Mouse (Mus musculus) intestine, embryonic 14.5 days (tissue): ENCODE data around the gene C3ar1. TPM values are rescaled to one million over a fixed set of nuclear protein-coding genes. Genes with fewer than 3 reads are reported as not detected.
A peak's percentile ranks its signal among the peaks of the same experiment; 100 is the strongest.

ENCODE experiments used
- ATAC-seq: fragments of 200-750 bp; cut with Nextera tagmentation; replicated peaks from 2 replicates; pipeline ENCODE4 v1.8.0; 2017; ENCODE audit warnings: low read depth, moderate number of reproducible peaks, moderate TSS enrichment, moderate library complexity; ENCODE audit not compliant: low FRiP score, low TSS enrichment
- DNase-seq: peaks from one replicate; pipeline ENCODE4 v3.0.0-alpha.2; 2018; ENCODE audit warnings: low spot score
- H3K27ac ChIP-seq: fragments of 300-500 bp; sonication (generic); 2 replicates; pipeline ENCODE4 v1.5.1; 2014; ENCODE audit warnings: low read depth, mild to moderate bottlenecking, control low read depth
- H3K27me3 ChIP-seq: fragments of 300-500 bp; sonication (generic); replicated peaks from 2 replicates; pipeline ENCODE4 v1.6.1; 2014; ENCODE audit warnings: low read length, control low read depth; ENCODE audit not compliant: control insufficient read depth, insufficient read depth
- H3K36me3 ChIP-seq: fragments of 300-500 bp; sonication (generic); 2 replicates; pipeline ENCODE4 v1.6.1; 2014; ENCODE audit warnings: low read length, control low read depth; ENCODE audit not compliant: control insufficient read depth, insufficient read depth
- H3K4me1 ChIP-seq: fragments of 300-500 bp; sonication (generic); replicated peaks from 2 replicates; pipeline ENCODE4 v1.6.1; 2014; ENCODE audit warnings: low read length, control low read depth, mixed read lengths; ENCODE audit not compliant: control insufficient read depth, insufficient read depth
- H3K4me2 ChIP-seq: fragments of 300-500 bp; sonication (generic); 2 replicates; pipeline ENCODE4 v1.6.1; 2014; ENCODE audit warnings: low read length
- H3K4me3 ChIP-seq: fragments of 300-500 bp; sonication (generic); 2 replicates; pipeline ENCODE4 v1.5.1; 2014; ENCODE audit warnings: low read depth, low read length, control low read depth, mixed read lengths
- H3K9ac ChIP-seq: fragments of 300-500 bp; sonication (generic); 2 replicates; pipeline ENCODE4 v1.6.1; 2014; ENCODE audit warnings: mild to moderate bottlenecking, low read length
- H3K9me3 ChIP-seq: fragments of 300-500 bp; sonication (generic); 2 replicates; pipeline ENCODE4 v1.6.1; 2016; ENCODE audit warnings: low read length, control low read depth; ENCODE audit not compliant: control insufficient read depth
- WGBS: fragments of 180-500 bp; shearing (Covaris S2); extraction: QIAGEN DNeasy Blood & Tissue Kit; methylation state at CpG from one replicate; pipeline ENCODE4 v1.1.7; 2014; 5-methylcytosine and 5-hydroxymethylcytosine counted together
- polyA plus RNA-seq: library from polyadenylated mRNA; unstranded; fragments of >200 nt; fragmentation: Nextera tagmentation; extraction: Ambion mirVana; gene quantifications from 2 replicates; pipeline ENCODE4 v1.2.1, GENCODE M21; 2014

The C3ar1 gene
- polyA plus RNA-seq, 1 experiment from 2014 or later = 1.9 TPM

DNA sequence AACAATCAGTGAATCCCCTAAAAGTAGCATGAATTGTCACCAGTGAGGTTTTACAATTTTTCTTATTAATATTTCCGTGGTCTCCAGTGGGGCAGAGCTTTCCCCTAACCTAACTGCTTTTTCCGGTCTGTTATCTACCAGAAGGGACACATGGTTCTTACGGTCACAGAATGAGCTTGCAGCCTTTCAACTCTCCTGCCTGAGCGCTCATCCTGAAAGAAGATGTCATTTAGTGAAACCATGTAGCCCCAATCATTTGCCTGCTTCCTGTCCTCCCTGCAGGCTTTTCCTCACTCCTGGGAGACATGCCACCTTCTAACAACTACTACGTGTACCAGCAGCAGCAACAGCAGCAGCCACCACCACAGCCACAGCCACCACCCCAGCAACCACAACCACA lies 18.4 kb downstream of the C3ar1 start:
- WGBS = 88% methylated on average over 5 of the region's 5 CpGs
- no peak for ATAC-seq
- DNase-seq = no peak
- Histone ChIP-seq H3K9me3 (peaks cover 7% of the 10 kb centered on the region; the same call in 1 of the 2 replicates), H3K27me3 (no peaks in the 10 kb centered on the region), H3K4me2 (no peak overlapping the region), H3K9ac (no peak overlapping the region), H3K4me3 (no peak overlapping the region), H3K27ac (no peak overlapping the region), H3K36me3 (peaks cover 90% of the 10 kb centered on the region), H3K4me1 (no peaks in the 10 kb centered on the region)

- H3K36me3 ChIP-seq = peaks cover 93% of the 10 kb centered on the region
- H3K9me3 ChIP-seq = peaks cover 7% of the 10 kb centered on the region; the same call in 1 of the 2 replicates
- no peak overlapping the region for H3K4me3 ChIP-seq
- WGBS = 96% methylated on average over 3 of the region's 3 CpGs
- DNase-seq = no peak
- ATAC-seq = no peak
- no peak overlapping the region for H3K27ac ChIP-seq
- no peaks in the 10 kb centered on the region for H3K4me1 ChIP-seq
- H3K4me2 ChIP-seq = no peak overlapping the region
- H3K27me3 ChIP-seq = no peaks in the 10 kb centered on the region
- no peak overlapping the region for H3K9ac ChIP-seq
These were observed 19.0 kb downstream of the C3ar1 start for GRCm38 (mm10) chr6:122836974-122837373.

GRCm38 (mm10) chr6:122834365-122834764 lies 21.6 kb downstream of the C3ar1 start:
- Histone ChIP-seq H3K27me3 (no peaks in the 10 kb centered on the region), H3K36me3 (peaks cover 85% of the 10 kb centered on the region), H3K27ac (no peak overlapping the region), H3K9me3 (peaks cover 7% of the 10 kb centered on the region; the same call in 1 of the 2 replicates), H3K4me1 (no peaks in the 10 kb centered on the region), H3K4me2 (no peak overlapping the region), H3K9ac (no peak overlapping the region), H3K4me3 (no peak overlapping the region)
- ATAC-seq (no peak), DNase-seq (peak; percentile 55)
- WGBS = 78% methylated on average over 4 of the region's 4 CpGs

GRCm38 (mm10) chr6:122832880-122833279 lies 23.1 kb downstream of the C3ar1 start:
- Histone ChIP-seq H3K27ac (no peak overlapping the region), H3K9ac (no peak overlapping the region), H3K9me3 (peaks cover 7% of the 10 kb centered on the region; the same call in 1 of the 2 replicates), H3K4me1 (no peaks in the 10 kb centered on the region), H3K4me3 (no peak overlapping the region), H3K27me3 (no peaks in the 10 kb centered on the region), H3K4me2 (no peak overlapping the region), H3K36me3 (peaks cover 83% of the 10 kb centered on the region)
- 80% methylated on average over 7 of the region's 7 CpGs for WGBS
- ATAC-seq (no peak), DNase-seq (no peak)

- Histone ChIP-seq H3K36me3 (peaks cover 40% of the 10 kb centered on the region), H3K27me3 (no peaks in the 10 kb centered on the region), H3K4me3 (no peak overlapping the region), H3K27ac (no peak overlapping the region), H3K4me1 (peaks cover 13% of the 10 kb centered on the region), H3K9ac (no peak overlapping the region), H3K4me2 (no peak overlapping the region), H3K9me3 (no peaks in the 10 kb centered on the region)
- DNase-seq (no peak), ATAC-seq (no peak)
- 50% methylated on average over 13 of the region's 13 CpGs for WGBS
These were observed 27.9 kb downstream of the C3ar1 start for GRCm38 (mm10) chr6:122828086-122828485.

GRCm38 (mm10) chr6:122825923-122826742 lies 29.8 kb downstream of the C3ar1 start:
- H3K9me3 ChIP-seq = no peaks in the 10 kb centered on the region
- 3% methylated on average over 28 of the region's 29 CpGs for WGBS
- peaks cover 27% of the 10 kb centered on the region for H3K36me3 ChIP-seq
- peak overlapping the region; percentile 58; the same call in 1 of the 2 replicates for H3K27ac ChIP-seq
- H3K4me2 ChIP-seq = peak overlapping the region; percentile 60
- peak overlapping the region; percentile 38 for H3K9ac ChIP-seq
- H3K4me3 ChIP-seq = peak overlapping the region; percentile 40
- DNase-seq (peak; percentile 81), ATAC-seq (peak; percentile 86)
- peaks cover 19% of the 10 kb centered on the region for H3K4me1 ChIP-seq
- no peaks in the 10 kb centered on the region for H3K27me3 ChIP-seq

DNA sequence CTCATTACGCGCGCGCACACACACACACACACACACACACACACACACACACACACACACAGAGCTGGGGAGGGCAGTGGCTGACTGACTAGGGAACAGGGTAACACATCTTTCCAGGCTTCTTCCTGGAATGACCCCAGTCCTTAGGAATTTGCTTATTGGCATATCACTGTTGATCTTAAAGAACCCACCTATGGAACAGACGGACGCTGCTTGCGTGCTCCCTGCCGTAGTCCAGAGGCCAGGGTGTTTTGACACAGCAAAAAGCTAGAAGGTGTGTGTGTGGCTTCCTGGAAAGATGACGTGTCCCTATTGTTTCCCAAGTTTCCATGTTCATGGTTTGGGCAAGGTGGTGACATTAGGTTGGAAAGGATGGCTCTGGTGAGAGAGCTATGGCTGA lies 30.8 kb downstream of the C3ar1 start:
- Histone ChIP-seq H3K27ac (no peak overlapping the region), H3K4me2 (no peak overlapping the region), H3K36me3 (peaks cover 21% of the 10 kb centered on the region), H3K9ac (no peak overlapping the region), H3K9me3 (no peaks in the 10 kb centered on the region), H3K4me3 (no peak overlapping the region), H3K4me1 (peaks cover 27% of the 10 kb centered on the region), H3K27me3 (no peaks in the 10 kb centered on the region)
- DNase-seq (no peak), ATAC-seq (no peak)
- 88% methylated on average over 9 of the region's 9 CpGs for WGBS

GRCm38 (mm10) chr6:122824086-122824485 lies 31.9 kb downstream of the C3ar1 start:
- peaks cover 27% of the 10 kb centered on the region for H3K4me1 ChIP-seq
- no peaks in the 10 kb centered on the region for H3K9me3 ChIP-seq
- H3K27ac ChIP-seq = no peak overlapping the region
- H3K4me2 ChIP-seq = no peak overlapping the region
- H3K4me3 ChIP-seq = no peak overlapping the region
- H3K9ac ChIP-seq = no peak overlapping the region
- peaks cover 10% of the 10 kb centered on the region for H3K36me3 ChIP-seq
- H3K27me3 ChIP-seq = no peaks in the 10 kb centered on the region
- DNase-seq = no peak
- 68% methylated on average over 10 of the region's 10 CpGs for WGBS
- ATAC-seq = no peak

DNA sequence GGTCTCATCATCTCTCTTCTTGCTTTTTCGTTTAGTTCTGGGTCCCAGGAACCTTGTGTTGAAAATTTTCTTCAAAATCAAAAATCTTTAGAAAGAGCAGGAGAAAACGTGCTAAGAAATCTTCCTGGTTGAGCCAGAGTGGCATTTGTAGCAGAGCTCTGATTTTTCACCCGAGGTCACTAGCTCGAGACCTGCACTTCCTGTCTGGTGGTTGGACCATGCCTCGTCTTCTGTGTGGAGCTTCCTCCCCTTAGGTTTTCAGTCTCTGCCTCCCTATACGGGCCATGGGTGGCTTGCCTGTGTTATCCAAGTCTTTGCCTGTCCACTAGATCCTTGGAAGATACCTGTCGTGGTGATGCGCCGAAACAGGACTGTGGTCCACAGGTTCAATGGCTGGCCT lies 34.1 kb downstream of the C3ar1 start:
- no peaks in the 10 kb centered on the region for H3K27me3 ChIP-seq
- no peak overlapping the region for H3K9ac ChIP-seq
- DNase-seq (no peak), ATAC-seq (no peak)
- WGBS = 64% methylated on average over 9 of the region's 9 CpGs
- H3K36me3 ChIP-seq = no peaks in the 10 kb centered on the region
- H3K4me2 ChIP-seq = peak overlapping the region; percentile 79
- H3K4me1 ChIP-seq = peaks cover 27% of the 10 kb centered on the region
- H3K27ac ChIP-seq = no peak overlapping the region
- H3K4me3 ChIP-seq = no peak overlapping the region
- no peaks in the 10 kb centered on the region for H3K9me3 ChIP-seq
